Comparison of ENCODE assay signal across 24 mouse cellular contexts in genomic region chr2:125418546-125418945, GRCm38 (mm10).
DNase-seq lines count a peak whose midpoint lies in the region; ATAC-seq and TF ChIP-seq lines count a peak whose summit lies in the region.
"Had no signal": no experiment of that assay in that cellular context is flagged by ENCODE, and none has a peak within 500 bp of the region (broad histone marks: within the 10 kb centered on the region; RNA-seq: fewer than 3 reads in every experiment).

No protein-coding gene starts in this region.

- H3K9me3 ChIP-seq in lung, postnatal 0 days (ENCODE audit: low read length): no peaks in the 10 kb centered on the region
- H3K9me3 ChIP-seq in forebrain, postnatal 0 days (ENCODE audit: low read length): no peaks in the 10 kb centered on the region
- H3K9me3 ChIP-seq: embryonic facial prominence, embryonic 12.5 days; embryonic facial prominence, embryonic 15.5 days; G1E; heart, embryonic 13.5 days; hindbrain, embryonic 13.5 days; intestine, embryonic 15.5 days had no signal

- no peak overlapping the region for H3K4me3 ChIP-seq in lung, postnatal 0 days (ENCODE audit: low read depth, low read length)
- no peak overlapping the region for H3K4me3 ChIP-seq in forebrain, postnatal 0 days (ENCODE audit: low read depth, low read length)
- H3K4me3 ChIP-seq: embryonic facial prominence, embryonic 12.5 days; embryonic facial prominence, embryonic 15.5 days; heart, embryonic 13.5 days; hindbrain, embryonic 13.5 days; intestine, embryonic 15.5 days had no signal

- no peaks in the 10 kb centered on the region for H3K27me3 ChIP-seq in lung, postnatal 0 days (replicated peaks; ENCODE audit: insufficient read depth, low read length)
- no peaks in the 10 kb centered on the region for H3K27me3 ChIP-seq in forebrain, postnatal 0 days (ENCODE audit: insufficient read depth, low read length)
- H3K27me3 ChIP-seq: CH12.LX; embryonic facial prominence, embryonic 12.5 days; embryonic facial prominence, embryonic 15.5 days; heart, embryonic 13.5 days; hindbrain, embryonic 13.5 days; intestine, embryonic 15.5 days had no signal

- WGBS in lung, postnatal 0 days: 70% methylated on average over 4 of the region's 4 CpGs
- whole genome bisulfite sequencing in forebrain, postnatal 0 days: 87% methylated on average over 4 of the region's 4 CpGs

- H3K4me1 ChIP-seq in lung, postnatal 0 days (ENCODE audit: insufficient read depth, low read depth, low read length): no peaks in the 10 kb centered on the region; the same call in 1 of the 2 replicates
- no peaks in the 10 kb centered on the region for H3K4me1 ChIP-seq in forebrain, postnatal 0 days (ENCODE audit: insufficient read depth)
- H3K4me1 ChIP-seq: embryonic facial prominence, embryonic 15.5 days; hindbrain, embryonic 13.5 days had no signal

- no peak overlapping the region for H3K27ac ChIP-seq in lung, postnatal 0 days (ENCODE audit: low read length)
- H3K27ac ChIP-seq in forebrain, postnatal 0 days (ENCODE audit: low read depth, low read length): no peak overlapping the region
- H3K27ac ChIP-seq: embryonic facial prominence, embryonic 12.5 days; embryonic facial prominence, embryonic 15.5 days; heart, embryonic 13.5 days; hindbrain, embryonic 13.5 days; intestine, embryonic 15.5 days had no signal

- TF ChIP-seq EP300 in lung, postnatal 0 days (IDR thresholded peaks at IDR 0.05): no peak

- peak; percentile 29 for DNase-seq in lung, postnatal 0 days (ENCODE audit: low spot score)
- DNase-seq in lung, postnatal 14 days: no peak
- peak; percentile 77 for DNase-seq in 416B (ENCODE audit: low read depth)
- peak; percentile 18 for DNase-seq in skeletal muscle tissue, adult 2 months (ENCODE audit: low read depth, low spot score)
- DNase-seq in testis, postnatal 14 days (ENCODE audit: low spot score): no peak
- DNase-seq in forebrain, postnatal 0 days: no peak
- DNase-seq: adrenal gland, adult 2 months; adrenal gland, postnatal 25 days; B cell, adult 2 months; cerebellum, adult 18-20 months; cerebellum, adult 9-10 months; cerebellum, postnatal 14 days; gastrocnemius, postnatal 25 days; kidney, adult 11 months had no signal

- H3K36me3 ChIP-seq in lung, postnatal 0 days (ENCODE audit: insufficient read depth, low read length): no peaks in the 10 kb centered on the region
- H3K36me3 ChIP-seq in forebrain, postnatal 0 days (ENCODE audit: insufficient read depth): no peaks in the 10 kb centered on the region
- H3K36me3 ChIP-seq: embryonic facial prominence, embryonic 12.5 days; embryonic facial prominence, embryonic 15.5 days; G1E; heart, embryonic 13.5 days; hindbrain, embryonic 13.5 days; intestine, embryonic 15.5 days had no signal

- no peak overlapping the region for H3K4me2 ChIP-seq in lung, postnatal 0 days (replicated peaks; ENCODE audit: low read depth, low read length)
- no peak overlapping the region for H3K4me2 ChIP-seq in forebrain, postnatal 0 days (ENCODE audit: low read depth)
- H3K4me2 ChIP-seq: embryonic facial prominence, embryonic 12.5 days; embryonic facial prominence, embryonic 15.5 days; heart, embryonic 13.5 days; hindbrain, embryonic 13.5 days; intestine, embryonic 15.5 days had no signal

- ATAC-seq in lung, postnatal 0 days: 0 out of 2 replicates have a peak, but pooled peaks have one; percentile 12
- ATAC-seq in common myeloid progenitor, adult 5-6 weeks (replicated peaks; ENCODE audit: low read depth, poor library complexity, severe bottlenecking): peak; percentile 81
- no peak for ATAC-seq in forebrain, postnatal 0 days
- ATAC-seq: forebrain, embryonic 14.5 days; hindbrain, embryonic 16.5 days; intestine, embryonic 15.5 days had no signal

- H3K9ac ChIP-seq in lung, postnatal 0 days (replicated peaks; ENCODE audit: low read depth): no peak overlapping the region
- H3K9ac ChIP-seq in forebrain, postnatal 0 days: no peak overlapping the region
- H3K9ac ChIP-seq: embryonic facial prominence, embryonic 12.5 days; embryonic facial prominence, embryonic 15.5 days; heart, embryonic 13.5 days; hindbrain, embryonic 13.5 days; intestine, embryonic 15.5 days had no signal

- TF ChIP-seq CTCF in lung, postnatal 0 days (IDR thresholded peaks at IDR 0.05): no peak; the same call in 1 of the 2 replicates
- TF ChIP-seq CTCF in forebrain, postnatal 0 days (IDR thresholded peaks at IDR 0.05; ENCODE audit: low read depth): no peak

Comparison
In these comparisons a context has a peak if more than half of its experiments do, and no peak if none do; other contexts are left out.
1. DNase-seq: peak in lung, postnatal 0 days (single experiment), 416B (single experiment) and skeletal muscle tissue, adult 2 months (single experiment); none in lung, postnatal 14 days (single experiment), testis, postnatal 14 days (single experiment) and forebrain, postnatal 0 days (single experiment).